Mouse (Mus musculus) thymus, postnatal 36 days (tissue): ENCODE results near the gene Poc1b.

Source experiments
- DNase-seq, 2 experiments: peaks; one replicate each; pipeline ENCODE4 v3.0.0; 2022; ENCODE audit warnings: mixed read lengths in 2 of 2

The Poc1b gene

GRCm38 (mm10) chr10:99106703-99107631 is at the start of gene Poc1b:
Gene Poc1b, plus strand, starts transcription at chr10:99107036.
- peak; percentile 82 to 85 for DNase-seq

GRCm38 (mm10) chr10:99060588-99060987 is 46.2 kb upstream of the Poc1b start:
- no peak for DNase-seq

GRCm38 (mm10) chr10:99061418-99061817 is 45.4 kb upstream of the Poc1b start:
- no peak for DNase-seq

- no peak for DNase-seq
Observed at GRCm38 (mm10) chr10:99062546-99062945, 44.3 kb upstream of the Poc1b start.

- DNase-seq: no peak
Observed at GRCm38 (mm10) chr10:99076113-99076895, 30.5 kb upstream of the Poc1b start.

GRCm38 (mm10) chr10:99078621-99079020 is 28.2 kb upstream of the Poc1b start:
- no peak for DNase-seq

- DNase-seq: no peak
Observed at GRCm38 (mm10) chr10:99081569-99081990, 25.3 kb upstream of the Poc1b start.

GRCm38 (mm10) chr10:99083431-99084003 is 23.3 kb upstream of the Poc1b start:
- DNase-seq: no peak

- DNase-seq: peak; percentile 74 to 80
Observed at GRCm38 (mm10) chr10:99084397-99085239, 22.2 kb upstream of the Poc1b start.

- no peak for DNase-seq
Observed at GRCm38 (mm10) chr10:99085240-99085587, 21.6 kb upstream of the Poc1b start.

- no peak for DNase-seq
Observed at GRCm38 (mm10) chr10:99086029-99086428, 20.8 kb upstream of the Poc1b start.

- DNase-seq: no peak
Observed at GRCm38 (mm10) chr10:99089906-99090305, 16.9 kb upstream of the Poc1b start.

GRCm38 (mm10) chr10:99093364-99093763 is 13.5 kb upstream of the Poc1b start:
- DNase-seq: no peak

- DNase-seq: no peak
Observed at GRCm38 (mm10) chr10:99095114-99095513, 11.7 kb upstream of the Poc1b start.

GRCm38 (mm10) chr10:99097374-99097773 is 9.5 kb upstream of the Poc1b start:
- peak; percentile 48 to 54 for DNase-seq

- DNase-seq: no peak
Observed at GRCm38 (mm10) chr10:99105522-99105921, 1.3 kb upstream of the Poc1b start.

- no peak for DNase-seq
Observed at GRCm38 (mm10) chr10:99106311-99106702, 529 bp upstream of the Poc1b start.

- DNase-seq: peak; percentile 85
Observed at GRCm38 (mm10) chr10:99107964-99108363, 1.1 kb downstream of the Poc1b start, which contains the start of gene Galnt4. Gene Galnt4, plus strand, starts transcription at chr10:99108159.

GRCm38 (mm10) chr10:99108431-99108982 is 1.7 kb downstream of the Poc1b start:
- no peak for DNase-seq

GRCm38 (mm10) chr10:99113533-99113932 is 6.7 kb downstream of the Poc1b start:
- DNase-seq: no peak

GRCm38 (mm10) chr10:99114295-99114694 is 7.5 kb downstream of the Poc1b start:
- no peak for DNase-seq
